Mouse (Mus musculus): Measurements from ENCODE around the gene Ccdc97. TPM values are rescaled to one million over a fixed set of nuclear protein-coding genes. Genes with fewer than 3 reads are reported as not detected.

Ccdc97 gene
- polyA plus RNA-seq, 1 experiment from 2014 or later = 30.2 TPM

- no peaks in the 10 kb centered on the region for H3K36me3 ChIP-seq
- H3K9ac ChIP-seq (replicated peaks) = no peak overlapping the region
- no peak overlapping the region for H3K27ac ChIP-seq (replicated peaks)
- peaks cover 9% of the 10 kb centered on the region for H3K27me3 ChIP-seq (replicated peaks)
- peaks cover 30% of the 10 kb centered on the region for H3K4me1 ChIP-seq
- ATAC-seq (ENCODE audit: low FRiP score) = no peak
- WGBS = 66% methylated on average over 6 of the region's 6 CpGs
- no peaks in the 10 kb centered on the region for H3K9me3 ChIP-seq (replicated peaks)
- no peak overlapping the region for H3K4me2 ChIP-seq
- no peak overlapping the region for H3K4me3 ChIP-seq (replicated peaks)
Measured at GRCm38 (mm10) chr7:25705801-25706251, 13.1 kb downstream of the Ccdc97 start.

- H3K27ac ChIP-seq (replicated peaks) = no peak overlapping the region
- WGBS = 6% methylated on average over 30 of the region's 37 CpGs
- H3K27me3 ChIP-seq (replicated peaks) = peaks cover 9% of the 10 kb centered on the region
- peak overlapping the region; percentile 62 for H3K4me2 ChIP-seq
- no peaks in the 10 kb centered on the region for H3K9me3 ChIP-seq (replicated peaks)
- ATAC-seq (ENCODE audit: low FRiP score) = peak; percentile 70
- H3K4me3 ChIP-seq (replicated peaks) = peak overlapping the region; percentile 37
- H3K36me3 ChIP-seq = no peaks in the 10 kb centered on the region
- H3K4me1 ChIP-seq = peaks cover 20% of the 10 kb centered on the region
- peak overlapping the region; percentile 21; the same call in 1 of the 2 replicates for H3K9ac ChIP-seq (replicated peaks)
Measured at GRCm38 (mm10) chr7:25704716-25705364, 14.0 kb downstream of the Ccdc97 start.

- H3K27me3 ChIP-seq (replicated peaks) = peaks cover 9% of the 10 kb centered on the region
- WGBS = 21% methylated on average over 10 of the region's 10 CpGs
- no peaks in the 10 kb centered on the region for H3K9me3 ChIP-seq (replicated peaks)
- H3K4me3 ChIP-seq (replicated peaks) = no peak overlapping the region; the same call in 1 of the 2 replicates
- H3K9ac ChIP-seq (replicated peaks) = no peak overlapping the region
- no peak for ATAC-seq (ENCODE audit: low FRiP score)
- no peak overlapping the region for H3K27ac ChIP-seq (replicated peaks)
- peaks cover 17% of the 10 kb centered on the region for H3K4me1 ChIP-seq
- no peaks in the 10 kb centered on the region for H3K36me3 ChIP-seq
- H3K4me2 ChIP-seq = peak overlapping the region; percentile 62
Measured at GRCm38 (mm10) chr7:25703793-25704494, 14.9 kb downstream of the Ccdc97 start.

GRCm38 (mm10) chr7:25702350-25702749, 16.5 kb downstream of the Ccdc97 start:
- Histone ChIP-seq H3K9ac (replicated peaks) (no peak overlapping the region), H3K36me3 (no peaks in the 10 kb centered on the region), H3K4me1 (peaks cover 17% of the 10 kb centered on the region), H3K4me3 (replicated peaks) (no peak overlapping the region), H3K27me3 (replicated peaks) (peaks cover 9% of the 10 kb centered on the region), H3K27ac (replicated peaks) (no peak overlapping the region), H3K9me3 (replicated peaks) (no peaks in the 10 kb centered on the region), H3K4me2 (no peak overlapping the region)
- no peak for ATAC-seq (ENCODE audit: low FRiP score)
- WGBS = 90% methylated on average over 2 of the region's 2 CpGs

GRCm38 (mm10) chr7:25700732-25701131, 18.2 kb downstream of the Ccdc97 start:
- no peak for ATAC-seq (ENCODE audit: low FRiP score)
- no peaks in the 10 kb centered on the region for H3K9me3 ChIP-seq (replicated peaks)
- 74% methylated on average over 12 of the region's 12 CpGs for WGBS
- H3K4me2 ChIP-seq = no peak overlapping the region
- H3K27ac ChIP-seq (replicated peaks) = no peak overlapping the region
- peaks cover 9% of the 10 kb centered on the region for H3K27me3 ChIP-seq (replicated peaks)
- no peak overlapping the region for H3K9ac ChIP-seq (replicated peaks)
- H3K36me3 ChIP-seq = no peaks in the 10 kb centered on the region
- no peak overlapping the region for H3K4me3 ChIP-seq (replicated peaks)
- peaks cover 17% of the 10 kb centered on the region for H3K4me1 ChIP-seq

GRCm38 (mm10) chr7:25699851-25700250, 19.0 kb downstream of the Ccdc97 start:
- Histone ChIP-seq H3K36me3 (no peaks in the 10 kb centered on the region), H3K9me3 (replicated peaks) (no peaks in the 10 kb centered on the region), H3K4me1 (peaks cover 13% of the 10 kb centered on the region), H3K27me3 (replicated peaks) (peaks cover 9% of the 10 kb centered on the region), H3K9ac (replicated peaks) (no peak overlapping the region), H3K27ac (replicated peaks) (no peak overlapping the region), H3K4me3 (replicated peaks) (no peak overlapping the region), H3K4me2 (no peak overlapping the region)
- 54% methylated on average over 13 of the region's 13 CpGs for WGBS
- ATAC-seq (ENCODE audit: low FRiP score) = no peak

GRCm38 (mm10) chr7:25694104-25694503, 24.8 kb downstream of the Ccdc97 start:
- Histone ChIP-seq H3K27ac (replicated peaks) (no peak overlapping the region), H3K9me3 (replicated peaks) (no peaks in the 10 kb centered on the region), H3K36me3 (no peaks in the 10 kb centered on the region), H3K4me2 (no peak overlapping the region), H3K27me3 (replicated peaks) (peaks cover 20% of the 10 kb centered on the region), H3K9ac (replicated peaks) (no peak overlapping the region), H3K4me1 (peaks cover 8% of the 10 kb centered on the region), H3K4me3 (replicated peaks) (no peak overlapping the region)
- WGBS = 46% methylated on average over 8 of the region's 8 CpGs
- ATAC-seq (ENCODE audit: low FRiP score) = peak; percentile 36; the same call in 1 of the 2 replicates

GRCm38 (mm10) chr7:25690051-25690450, 28.8 kb downstream of the Ccdc97 start:
- H3K9ac ChIP-seq (replicated peaks) = no peak overlapping the region
- H3K27me3 ChIP-seq (replicated peaks) = peaks cover 58% of the 10 kb centered on the region
- H3K27ac ChIP-seq (replicated peaks) = no peak overlapping the region
- H3K4me1 ChIP-seq = peaks cover 37% of the 10 kb centered on the region
- H3K4me3 ChIP-seq (replicated peaks) = peak overlapping the region; percentile 45; the same call in 1 of the 2 replicates
- no peaks in the 10 kb centered on the region for H3K36me3 ChIP-seq
- H3K9me3 ChIP-seq (replicated peaks) = no peaks in the 10 kb centered on the region
- 24% methylated on average over 5 of the region's 5 CpGs for WGBS
- no peak for ATAC-seq (ENCODE audit: low FRiP score)
- peak overlapping the region; percentile 84 for H3K4me2 ChIP-seq

- H3K36me3 ChIP-seq = no peaks in the 10 kb centered on the region
- peaks cover 63% of the 10 kb centered on the region for H3K27me3 ChIP-seq (replicated peaks)
- H3K4me1 ChIP-seq = peaks cover 37% of the 10 kb centered on the region
- ATAC-seq (ENCODE audit: low FRiP score) = no peak
- peak overlapping the region; percentile 31; the same call in 1 of the 2 replicates for H3K9ac ChIP-seq (replicated peaks)
- no peaks in the 10 kb centered on the region for H3K9me3 ChIP-seq (replicated peaks)
- H3K4me3 ChIP-seq (replicated peaks) = peak overlapping the region; percentile 45
- H3K27ac ChIP-seq (replicated peaks) = no peak overlapping the region
- peak overlapping the region; percentile 84 for H3K4me2 ChIP-seq
- 7% methylated on average over 12 of the region's 12 CpGs for WGBS
Measured at GRCm38 (mm10) chr7:25689603-25690021, 29.3 kb downstream of the Ccdc97 start.

- H3K4me1 ChIP-seq = peaks cover 37% of the 10 kb centered on the region
- no peaks in the 10 kb centered on the region for H3K9me3 ChIP-seq (replicated peaks)
- 1% methylated on average over 52 of the region's 52 CpGs for WGBS
- H3K9ac ChIP-seq (replicated peaks) = peak overlapping the region; percentile 31
- H3K36me3 ChIP-seq = no peaks in the 10 kb centered on the region
- peak overlapping the region; percentile 84 for H3K4me2 ChIP-seq
- peaks cover 63% of the 10 kb centered on the region for H3K27me3 ChIP-seq (replicated peaks)
- H3K27ac ChIP-seq (replicated peaks) = 0 out of 2 replicates have a peak overlapping the region, but pooled peaks have one; percentile 23
- ATAC-seq (ENCODE audit: low FRiP score) = peak; percentile 35; the same call in 1 of the 2 replicates
- H3K4me3 ChIP-seq (replicated peaks) = peak overlapping the region; percentile 45
Measured at GRCm38 (mm10) chr7:25688810-25689586, 29.9 kb downstream of the Ccdc97 start.

GRCm38 (mm10) chr7:25687811-25688401, 31.0 kb downstream of the Ccdc97 start:
- under 1% methylated on average over 47 of the region's 47 CpGs for WGBS
- Histone ChIP-seq H3K4me1 (peaks cover 37% of the 10 kb centered on the region), H3K27me3 (replicated peaks) (peaks cover 63% of the 10 kb centered on the region), H3K36me3 (no peaks in the 10 kb centered on the region), H3K9ac (replicated peaks) (peak overlapping the region; percentile 44), H3K27ac (replicated peaks) (0 out of 2 replicates have a peak overlapping the region, but pooled peaks have one; percentile 18), H3K4me3 (replicated peaks) (peak overlapping the region; percentile 45), H3K4me2 (peak overlapping the region; percentile 84), H3K9me3 (replicated peaks) (no peaks in the 10 kb centered on the region)
- ATAC-seq (ENCODE audit: low FRiP score) = no peak

Measured in neural tube, embryonic 15.5 days (tissue).